Mouse (Mus musculus): ENCODE data around the gene Epm2a.
"Not testable (repeated sequence)": the region's sequence is repeated elsewhere in the genome, so short reads cannot be mapped to it uniquely, and the experiment has no call there.

Gene Epm2a

GRCm38 (mm10) chr10:11343205-11344141 is at the start of gene Epm2a:
Gene Epm2a, plus strand, starts transcription at chr10:11343404.
- DNase-seq (ENCODE audit: low spot score) = peak; percentile 70

GRCm38 (mm10) chr10:11298418-11298817 is 44.8 kb upstream of the Epm2a start:
- DNase-seq (ENCODE audit: low spot score) = no peak

GRCm38 (mm10) chr10:11305365-11306053 is 37.7 kb upstream of the Epm2a start:
- no peak for DNase-seq (ENCODE audit: low spot score)

- peak; percentile 72 for DNase-seq (ENCODE audit: low spot score)
These were observed 37.2 kb upstream of the Epm2a start for GRCm38 (mm10) chr10:11306054-11306367.

GRCm38 (mm10) chr10:11309866-11310265 is 33.3 kb upstream of the Epm2a start:
- no peak for DNase-seq (ENCODE audit: low spot score)

- no peak for DNase-seq (ENCODE audit: low spot score)
These were observed 32.7 kb upstream of the Epm2a start for GRCm38 (mm10) chr10:11310481-11310880.

- not testable (repeated sequence) for DNase-seq (ENCODE audit: low spot score)
These were observed 25.2 kb upstream of the Epm2a start for GRCm38 (mm10) chr10:11317856-11318454.

GRCm38 (mm10) chr10:11319446-11319970 is 23.7 kb upstream of the Epm2a start:
- no peak for DNase-seq (ENCODE audit: low spot score)

GRCm38 (mm10) chr10:11322316-11322715 is 20.9 kb upstream of the Epm2a start:
- DNase-seq (ENCODE audit: low spot score) = no peak

GRCm38 (mm10) chr10:11323202-11323898 is 19.9 kb upstream of the Epm2a start:
- no peak for DNase-seq (ENCODE audit: low spot score)

GRCm38 (mm10) chr10:11326526-11326925 is 16.7 kb upstream of the Epm2a start:
- no peak for DNase-seq (ENCODE audit: low spot score)

- peak; percentile 43 for DNase-seq (ENCODE audit: low spot score)
These were observed 1.6 kb downstream of the Epm2a start for GRCm38 (mm10) chr10:11344536-11345468.

- DNase-seq (ENCODE audit: low spot score) = not testable (repeated sequence)
These were observed 7.2 kb downstream of the Epm2a start for GRCm38 (mm10) chr10:11350243-11350974.

GRCm38 (mm10) chr10:11354609-11355008 is 11.4 kb downstream of the Epm2a start:
- no peak for DNase-seq (ENCODE audit: low spot score)

- DNase-seq (ENCODE audit: low spot score) = peak; percentile 58
These were observed 18.9 kb downstream of the Epm2a start for GRCm38 (mm10) chr10:11361985-11362692.

- no peak for DNase-seq (ENCODE audit: low spot score)
These were observed 19.8 kb downstream of the Epm2a start for GRCm38 (mm10) chr10:11362896-11363487.

GRCm38 (mm10) chr10:11381302-11381701 is 38.1 kb downstream of the Epm2a start:
- DNase-seq (ENCODE audit: low spot score) = no peak

GRCm38 (mm10) chr10:11410926-11411325 is 67.7 kb downstream of the Epm2a start:
- no peak for DNase-seq (ENCODE audit: low spot score)

- DNase-seq (ENCODE audit: low spot score) = no peak
These were observed 76.9 kb downstream of the Epm2a start for GRCm38 (mm10) chr10:11420071-11420470.

Data from adipocyte (in vitro differentiated cells).